8 mouse cellular contexts compared by ENCODE assay signal in the genomic region with DNA sequence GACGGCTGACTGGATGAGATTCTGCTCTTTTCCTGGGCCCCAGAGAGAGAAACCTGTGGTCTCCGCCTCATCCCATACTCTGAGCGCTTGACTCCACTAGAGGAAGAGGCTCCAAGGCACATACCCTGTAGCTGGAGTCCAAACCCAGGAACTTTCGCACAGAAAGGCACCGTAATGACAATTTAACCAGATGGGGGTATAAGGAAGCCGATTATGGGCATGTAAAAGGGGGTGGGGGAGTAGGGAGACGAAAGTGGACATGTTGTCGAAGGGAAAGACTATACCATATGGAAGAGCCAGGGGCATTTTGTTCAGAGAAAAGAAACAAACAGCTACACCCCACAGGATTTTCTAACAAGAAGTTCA. TPM values are rescaled to one million over a fixed set of nuclear protein-coding genes. Genes with fewer than 3 reads are reported as not detected.
DNase-seq lines count a peak whose midpoint lies in the region; ATAC-seq and TF ChIP-seq lines count a peak whose summit lies in the region.

No protein-coding gene starts in this region.

- peak; percentile 37 for DNase-seq in lung, postnatal 0 days (ENCODE audit: low spot score)
- no peak for DNase-seq in lung, adult 18-20 months
- no peak for DNase-seq in limb, embryonic 10.5 days (ENCODE audit: low spot score)
- no peak for DNase-seq in left cerebral cortex, postnatal 14 days (ENCODE audit: low spot score in 2 of 2)
- DNase-seq in right cerebral cortex, postnatal 36 days (ENCODE audit: low spot score in 2 of 2): no peak
- no peak for DNase-seq in thymus, adult 18-20 months

- TF ChIP-seq EP300 in lung, postnatal 0 days (IDR thresholded peaks at IDR 0.05): no peak

- H3K9me3 ChIP-seq in lung, postnatal 0 days (ENCODE audit: low read length): no peaks in the 10 kb centered on the region
- no peaks in the 10 kb centered on the region for H3K9me3 ChIP-seq in limb, embryonic 10.5 days (replicated peaks)

- H3K27ac ChIP-seq in lung, postnatal 0 days (ENCODE audit: low read length): peak overlapping the region; percentile 90; the same call in 1 of the 2 replicates
- H3K27ac ChIP-seq in limb, embryonic 10.5 days: peak overlapping the region; percentile 83
- H3K27ac ChIP-seq in olfactory bulb, adult 2 months (ENCODE audit: insufficient read depth, low read depth, low read length): peak overlapping the region; percentile 59

- TF ChIP-seq CTCF in lung, postnatal 0 days (IDR thresholded peaks at IDR 0.05): no peak
- TF ChIP-seq CTCF in olfactory bulb, adult 2 months (IDR thresholded peaks at IDR 0.05; ENCODE audit: insufficient read depth, low read depth, low read length): no peak

- peaks cover 2% of the 10 kb centered on the region; the same call in 1 of the 2 replicates for H3K4me1 ChIP-seq in lung, postnatal 0 days (ENCODE audit: insufficient read depth, low read depth, low read length)
- peaks cover 11% of the 10 kb centered on the region for H3K4me1 ChIP-seq in limb, embryonic 10.5 days
- peaks cover 7% of the 10 kb centered on the region for H3K4me1 ChIP-seq in olfactory bulb, adult 2 months (ENCODE audit: control insufficient read depth, insufficient read depth, low read length)

- peak overlapping the region; percentile 89 for H3K4me3 ChIP-seq in lung, postnatal 0 days (ENCODE audit: low read depth, low read length)
- peak overlapping the region; percentile 81 for H3K4me3 ChIP-seq in limb, embryonic 10.5 days
- peak overlapping the region; percentile 68 for H3K4me3 ChIP-seq in olfactory bulb, adult 2 months (ENCODE audit: insufficient read depth, low read depth, low read length)

- peak overlapping the region; percentile 64 for H3K4me2 ChIP-seq in lung, postnatal 0 days (replicated peaks; ENCODE audit: low read depth, low read length)

- WGBS in lung, postnatal 0 days: 13% methylated on average over 8 of the region's 8 CpGs
- WGBS in limb, embryonic 10.5 days: 10% methylated on average over 8 of the region's 8 CpGs
- 7% methylated on average over 8 of the region's 8 CpGs for WGBS in olfactory bulb, adult 2 months

- intact Hi-C loops in left cerebral cortex, postnatal 14 days (cut with DNase I): loop anchor here (5.0 to 10.0 kb wide), 2 partner anchors 89 to 484 kb away; no protein-coding TSS in a partner anchor

- peak overlapping the region; percentile 78 for H3K9ac ChIP-seq in lung, postnatal 0 days (replicated peaks; ENCODE audit: low read depth)

- no peaks in the 10 kb centered on the region for H3K27me3 ChIP-seq in lung, postnatal 0 days (replicated peaks; ENCODE audit: insufficient read depth, low read length)
- peaks cover 26% of the 10 kb centered on the region for H3K27me3 ChIP-seq in limb, embryonic 10.5 days (ENCODE audit: low read depth, poor library complexity, severe bottlenecking)

- no peaks in the 10 kb centered on the region for H3K36me3 ChIP-seq in lung, postnatal 0 days (ENCODE audit: insufficient read depth, low read length)
- no peaks in the 10 kb centered on the region for H3K36me3 ChIP-seq in limb, embryonic 10.5 days

- no peak for ATAC-seq in lung, postnatal 0 days
- peak; percentile 19; the same call in 1 of the 2 replicates for ATAC-seq in erythroblast, adult 5-6 weeks (replicated peaks; ENCODE audit: low FRiP score, poor library complexity, severe bottlenecking)

- no peak for TF ChIP-seq POLR2A in olfactory bulb, adult 2 months (IDR thresholded peaks at IDR 0.05; ENCODE audit: insufficient read depth, low read depth, low read length)

RNA-seq across cellular contexts. Expression of gene Ell2, which starts 2.1 kb away (rescaled TPM):
- polyA plus RNA-seq in lung, postnatal 0 days (2015; fragmentation: Nextera tagmentation; extraction: Ambion mirVana): 6.1 and 7.0 TPM in 2 replicates
- 59.4 and 99.9 TPM in 2 replicates for total RNA-seq in erythroblast, adult 5-6 weeks (2015; ENCODE audit: low replicate concordance)
- 60.4 and 93.9 TPM in 2 replicates for total RNA-seq in erythroblast, adult 5-6 weeks (2017; ENCODE audit: low replicate concordance)
- 4.0 and 4.2 TPM in 2 replicates for polyA plus RNA-seq in limb, embryonic 10.5 days (2016; fragmentation: Nextera tagmentation; extraction: Ambion mirVana)
- not detected in 2 replicates for polyA plus RNA-seq in olfactory bulb, adult 2 months (2012; ENCODE audit: insufficient read depth, insufficient read length, low replicate concordance, missing spikeins)
- 10 to 100 TPM; 40.3 to 43.0 TPM for total RNA-seq in left cerebral cortex, postnatal 14 days (2021)
